Mouse (Mus musculus) CD8-positive naive resting alpha-beta T cell, adult 2 months (primary cell): ENCODE results near the gene Acin1.
"Not testable (repeated sequence)": the region's sequence is repeated elsewhere in the genome, so short reads cannot be mapped to it uniquely, and the experiment has no call there.

Experiments
- DNase-seq, 2 experiments: peaks; one replicate each; pipeline ENCODE4 v3.0.0; 2022; ENCODE audit warnings: low read depth in 2 of 2, low spot score in 2 of 2

Acin1 gene

GRCm38 (mm10) chr14:54644294-54644693 lies 42.4 kb downstream of the Acin1 start:
- no peak for DNase-seq

- DNase-seq = no peak
These were observed 43.7 kb downstream of the Acin1 start for GRCm38 (mm10) chr14:54643011-54643410.

GRCm38 (mm10) chr14:54642224-54642944 lies 44.3 kb downstream of the Acin1 start:
- no peak for DNase-seq

- DNase-seq = peak; percentile 86 to 93
These were observed 45.3 kb downstream of the Acin1 start, which contains the start of gene Cdh24 for GRCm38 (mm10) chr14:54641305-54641969. TSS of gene Cdh24 (minus strand) at chr14:54641364.

GRCm38 (mm10) chr14:54640946-54641304 lies 45.8 kb downstream of the Acin1 start, which contains the start of gene Gm17606:
TSS of gene Gm17606 (plus strand) at chr14:54640952.
- no peak for DNase-seq

GRCm38 (mm10) chr14:54640121-54640520 lies 46.6 kb downstream of the Acin1 start:
- no peak for DNase-seq

- DNase-seq = no peak
These were observed 48.5 kb downstream of the Acin1 start for GRCm38 (mm10) chr14:54638210-54638609.

GRCm38 (mm10) chr14:54636954-54637353 lies 49.8 kb downstream of the Acin1 start:
- DNase-seq = peak; percentile 58 to 68

GRCm38 (mm10) chr14:54634182-54634581 lies 52.5 kb downstream of the Acin1 start:
- no peak for DNase-seq

GRCm38 (mm10) chr14:54632252-54632651 lies 54.5 kb downstream of the Acin1 start:
- DNase-seq = no peak

GRCm38 (mm10) chr14:54631240-54631599 lies 55.5 kb downstream of the Acin1 start:
- DNase-seq = no peak

- no peak for DNase-seq
These were observed 56.0 kb downstream of the Acin1 start for GRCm38 (mm10) chr14:54630583-54631239.

GRCm38 (mm10) chr14:54629797-54630196 lies 56.9 kb downstream of the Acin1 start:
- no peak for DNase-seq

- no peak for DNase-seq
These were observed 58.6 kb downstream of the Acin1 start for GRCm38 (mm10) chr14:54628103-54628502.

GRCm38 (mm10) chr14:54624976-54625375 lies 61.8 kb downstream of the Acin1 start:
- DNase-seq = no peak

- no peak for DNase-seq
These were observed 63.4 kb downstream of the Acin1 start for GRCm38 (mm10) chr14:54623334-54623733.

GRCm38 (mm10) chr14:54621133-54621532 lies 65.6 kb downstream of the Acin1 start, which contains the start of gene Psmb11:
TSS of gene Psmb11 (plus strand) at chr14:54621433.
- DNase-seq = no peak

GRCm38 (mm10) chr14:54617897-54618365 lies 68.8 kb downstream of the Acin1 start, which contains the start of gene Psmb5:
TSS of gene Psmb5 (minus strand) at chr14:54618022.
- DNase-seq = peak; percentile 78 to 81

GRCm38 (mm10) chr14:54617152-54617896 lies 69.4 kb downstream of the Acin1 start:
- no peak for DNase-seq

- DNase-seq = no peak
These were observed 70.4 kb downstream of the Acin1 start for GRCm38 (mm10) chr14:54616226-54616825.

GRCm38 (mm10) chr14:54614130-54614529 lies 72.6 kb downstream of the Acin1 start:
- not testable (repeated sequence) for DNase-seq
